Mouse (Mus musculus) forebrain, embryonic 15.5 days (tissue): ENCODE data around the gene Dmrt3. TPM values are rescaled to one million over a fixed set of nuclear protein-coding genes. Genes with fewer than 3 reads are reported as not detected.

ENCODE experiments used
- ATAC-seq: fragments of 200-750 bp; cut with Nextera tagmentation; replicated peaks from 2 replicates; pipeline ENCODE4 v1.8.0; 2017; ENCODE audit warnings: mild to moderate bottlenecking, moderate TSS enrichment, moderate library complexity
- H3K27ac ChIP-seq: fragments of 300-500 bp; sonication (generic); replicated peaks from 2 replicates; pipeline ENCODE4 v1.5.1; 2015; ENCODE audit warnings: mild to moderate bottlenecking, inconsistent platforms
- H3K27me3 ChIP-seq: fragments of 300-500 bp; sonication (generic); 2 replicates; pipeline ENCODE4 v1.6.1; 2015; ENCODE audit warnings: inconsistent platforms
- H3K36me3 ChIP-seq: fragments of 300-500 bp; sonication (generic); 2 replicates; pipeline ENCODE4 v1.6.1; 2015; ENCODE audit warnings: mild to moderate bottlenecking, inconsistent platforms
- H3K4me1 ChIP-seq: fragments of 300-500 bp; sonication (generic); 2 replicates; pipeline ENCODE4 v1.6.1; 2015; ENCODE audit warnings: inconsistent platforms
- H3K4me2 ChIP-seq: fragments of 300-500 bp; sonication (generic); replicated peaks from 2 replicates; pipeline ENCODE4 v1.6.1; 2015; ENCODE audit warnings: mild to moderate bottlenecking, inconsistent platforms
- H3K4me3 ChIP-seq: fragments of 300-500 bp; sonication (generic); 2 replicates; pipeline ENCODE4 v1.5.1; 2015; ENCODE audit warnings: mild to moderate bottlenecking, inconsistent platforms
- H3K9ac ChIP-seq: fragments of 300-500 bp; sonication (generic); replicated peaks from 2 replicates; pipeline ENCODE4 v1.6.1; 2015; ENCODE audit warnings: mild to moderate bottlenecking, inconsistent platforms
- H3K9me3 ChIP-seq: fragments of 300-500 bp; sonication (generic); 2 replicates; pipeline ENCODE4 v1.6.1; 2016; ENCODE audit warnings: inconsistent platforms
- WGBS: fragments of 180-500 bp; shearing (Covaris S2); methylation state at CpG from one replicate; pipeline ENCODE4 v1.1.7; 2015; ENCODE audit warnings: mixed read lengths; 5-methylcytosine and 5-hydroxymethylcytosine counted together
- polyA plus RNA-seq: library from polyadenylated mRNA; unstranded; fragments of >200 nt; fragmentation: Nextera tagmentation; extraction: Ambion mirVana; gene quantifications from 2 replicates; pipeline ENCODE4 v1.2.1, GENCODE M21; 2015

The Dmrt3 gene
- polyA plus RNA-seq, 1 experiment from 2014 or later: 3.1 TPM

DNA sequence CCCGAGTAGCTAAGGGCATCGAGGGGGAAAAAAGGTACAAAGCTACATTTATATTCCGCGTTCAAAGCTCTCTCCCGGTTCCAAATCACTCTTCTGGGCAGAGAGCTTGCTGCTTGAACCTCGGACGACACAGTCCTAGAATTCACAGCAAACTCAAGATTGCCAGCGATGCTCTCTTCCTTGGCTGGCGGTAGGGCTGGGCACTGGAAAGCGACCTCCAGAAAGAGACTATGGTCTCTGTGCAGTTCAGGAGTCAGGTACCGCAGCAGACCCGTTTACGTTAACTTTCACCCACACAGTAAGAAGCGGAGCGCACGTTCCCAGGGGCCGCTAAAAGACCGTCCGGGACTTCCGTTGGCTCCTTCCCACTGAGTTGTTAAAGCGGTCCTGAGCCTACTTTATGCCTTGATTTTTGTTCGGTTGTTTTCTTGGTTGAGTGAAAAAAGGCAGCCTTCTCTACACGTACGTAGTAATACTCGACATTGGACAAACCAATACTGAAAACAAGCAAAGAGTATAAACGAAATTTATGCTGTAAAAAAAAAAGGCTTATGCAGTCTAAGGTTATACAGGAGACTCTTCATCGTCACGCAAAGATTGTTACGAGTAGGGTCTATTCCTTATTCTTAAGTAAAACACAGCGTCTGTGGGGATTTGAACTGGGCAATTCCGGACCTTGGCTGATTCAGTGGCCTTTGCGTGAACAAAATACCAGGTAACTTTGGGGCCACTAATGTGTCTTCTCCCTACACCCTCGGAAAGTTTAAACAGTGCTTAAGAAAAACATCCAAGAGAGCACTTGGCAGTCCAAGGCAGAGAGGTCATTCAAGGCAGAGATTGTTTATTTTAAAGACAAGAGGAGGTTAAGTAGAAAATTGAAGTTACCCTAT, 895 bp upstream of the Dmrt3 start:
- 0 out of 2 replicates have a peak overlapping the region, but pooled peaks have one; percentile 16 for H3K27ac ChIP-seq

DNA sequence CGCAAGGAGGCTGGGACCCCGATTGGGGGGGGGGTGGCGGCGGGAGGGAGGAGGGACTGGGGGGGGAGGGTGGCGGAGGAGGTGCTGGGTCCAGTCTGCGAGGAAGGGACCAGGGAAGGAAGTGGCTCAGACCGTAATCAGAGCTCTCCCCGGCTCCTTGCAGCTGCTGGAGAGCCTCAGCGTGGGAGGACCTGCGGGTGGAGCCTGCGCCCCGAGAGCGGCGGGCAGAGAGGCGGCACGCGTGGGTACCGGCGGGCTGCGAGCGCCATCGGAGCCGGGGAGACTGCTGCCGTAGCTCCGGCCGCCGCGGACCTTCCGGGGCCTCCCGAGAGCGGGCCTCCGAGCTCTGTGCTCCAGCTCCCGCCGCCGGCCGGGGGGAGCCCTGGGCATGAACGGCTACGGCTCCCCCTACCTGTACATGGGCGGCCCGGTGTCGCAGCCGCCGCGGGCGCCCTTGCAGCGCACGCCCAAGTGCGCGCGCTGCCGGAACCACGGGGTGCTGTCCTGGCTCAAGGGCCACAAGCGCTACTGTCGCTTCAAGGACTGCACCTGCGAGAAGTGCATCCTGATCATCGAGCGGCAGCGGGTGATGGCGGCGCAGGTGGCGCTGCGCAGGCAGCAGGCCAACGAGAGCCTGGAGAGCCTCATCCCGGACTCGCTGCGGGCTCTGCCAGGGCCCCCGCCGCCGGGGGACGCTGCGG, 460 bp downstream of the Dmrt3 start:
- Histone ChIP-seq H3K9ac (peak overlapping the region; percentile 56), H3K4me2 (peak overlapping the region; percentile 72), H3K4me3 (peak overlapping the region; percentile 52), H3K27ac (peak overlapping the region; percentile 68), H3K36me3 (no peaks in the 10 kb centered on the region), H3K4me1 (peaks cover 47% of the 10 kb centered on the region), H3K9me3 (no peaks in the 10 kb centered on the region), H3K27me3 (peaks cover 63% of the 10 kb centered on the region)
- peak; percentile 69 for ATAC-seq
- WGBS: under 1% methylated on average over 65 of the region's 71 CpGs

More for the DNA sequence above, 895 bp upstream of the Dmrt3 start:
- peak overlapping the region; percentile 72 for H3K4me2 ChIP-seq
- H3K27me3 ChIP-seq: peaks cover 64% of the 10 kb centered on the region
- peaks cover 47% of the 10 kb centered on the region for H3K4me1 ChIP-seq
- no peak for ATAC-seq
- H3K9me3 ChIP-seq: no peaks in the 10 kb centered on the region
- H3K4me3 ChIP-seq: peak overlapping the region; percentile 52
- H3K36me3 ChIP-seq: no peaks in the 10 kb centered on the region
- no peak overlapping the region for H3K9ac ChIP-seq
- WGBS: 3% methylated on average over 33 of the region's 33 CpGs

DNA sequence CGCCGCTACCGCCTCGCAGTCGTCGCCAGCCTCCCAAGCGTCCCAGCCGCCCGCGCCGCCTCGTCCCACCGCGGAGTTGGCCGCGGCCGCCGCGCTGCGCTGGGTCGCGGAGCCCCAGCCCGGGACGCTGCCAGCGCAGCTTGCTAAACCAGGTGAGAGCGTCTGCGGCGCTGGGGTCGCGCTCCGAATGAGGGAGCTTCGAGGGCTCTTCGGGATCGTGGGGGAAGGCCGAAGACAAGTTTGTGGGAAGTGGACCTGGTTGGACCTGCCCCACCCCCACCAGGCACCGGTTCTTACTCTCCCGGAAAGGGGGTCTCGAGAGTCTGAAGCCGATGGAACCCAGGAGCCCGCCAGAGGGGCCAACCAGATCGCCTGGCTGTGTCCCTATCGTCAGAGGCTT, 1.0 kb downstream of the Dmrt3 start:
- no peaks in the 10 kb centered on the region for H3K36me3 ChIP-seq
- H3K27ac ChIP-seq: peak overlapping the region; percentile 68
- WGBS: under 1% methylated on average over 42 of the region's 42 CpGs
- peak overlapping the region; percentile 72 for H3K4me2 ChIP-seq
- H3K4me3 ChIP-seq: peak overlapping the region; percentile 52
- peaks cover 42% of the 10 kb centered on the region for H3K4me1 ChIP-seq
- H3K9me3 ChIP-seq: no peaks in the 10 kb centered on the region
- peaks cover 63% of the 10 kb centered on the region for H3K27me3 ChIP-seq
- ATAC-seq: peak; percentile 27; the same call in 1 of the 2 replicates
- H3K9ac ChIP-seq: peak overlapping the region; percentile 56

DNA sequence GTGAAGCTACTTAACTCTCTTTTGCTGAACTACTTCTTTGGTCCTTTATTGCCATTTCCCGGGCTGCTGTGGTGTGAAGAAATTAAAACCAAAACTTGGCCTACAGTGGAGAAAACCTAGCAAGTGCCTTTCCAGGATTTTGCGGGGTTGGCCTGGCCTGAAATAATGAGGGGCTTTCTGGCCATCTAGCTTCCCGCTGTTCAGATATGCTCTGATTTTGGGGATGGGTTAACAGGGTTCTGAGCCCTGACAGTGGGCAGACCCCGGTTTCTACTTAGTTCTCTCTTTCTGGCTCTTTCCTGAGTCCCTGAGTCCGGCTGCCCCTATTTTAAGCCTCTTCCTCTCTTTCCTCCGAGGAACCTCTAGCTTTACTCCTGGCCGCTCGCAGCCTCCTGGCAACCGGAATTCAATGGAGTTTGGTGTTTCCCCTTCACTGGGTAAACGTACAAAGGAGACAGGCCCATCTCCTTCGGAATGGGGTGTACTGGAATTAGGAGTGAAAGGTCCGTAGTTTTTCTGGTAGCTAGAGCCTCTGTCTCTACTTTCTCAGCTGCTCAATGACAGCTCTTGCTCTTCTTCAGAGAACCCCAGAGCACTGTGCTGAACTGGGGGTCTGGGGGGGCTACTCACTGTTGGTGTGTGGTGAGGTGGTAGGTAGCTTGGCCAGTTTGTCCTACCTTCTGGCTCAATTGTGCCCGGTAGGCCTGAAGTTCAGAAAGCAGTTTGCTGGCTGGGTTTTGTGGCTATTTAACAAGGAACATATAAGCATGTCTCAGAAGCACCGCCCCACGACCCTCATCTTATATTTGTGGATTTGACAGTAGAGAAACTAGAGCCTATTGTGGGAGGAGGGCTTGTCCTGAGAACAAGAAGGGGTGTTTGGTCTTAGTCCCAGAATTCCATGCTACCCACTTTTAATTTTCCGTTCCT, 2.0 kb downstream of the Dmrt3 start:
- Histone ChIP-seq H3K36me3 (no peaks in the 10 kb centered on the region), H3K27me3 (peaks cover 56% of the 10 kb centered on the region), H3K4me2 (peak overlapping the region; percentile 72), H3K9me3 (no peaks in the 10 kb centered on the region), H3K27ac (no peak overlapping the region; the same call in 1 of the 2 replicates), H3K9ac (0 out of 2 replicates have a peak overlapping the region, but pooled peaks have one; percentile 2), H3K4me3 (peak overlapping the region; percentile 52), H3K4me1 (peaks cover 33% of the 10 kb centered on the region)
- ATAC-seq: no peak
- WGBS: 4% methylated on average over 16 of the region's 16 CpGs

DNA sequence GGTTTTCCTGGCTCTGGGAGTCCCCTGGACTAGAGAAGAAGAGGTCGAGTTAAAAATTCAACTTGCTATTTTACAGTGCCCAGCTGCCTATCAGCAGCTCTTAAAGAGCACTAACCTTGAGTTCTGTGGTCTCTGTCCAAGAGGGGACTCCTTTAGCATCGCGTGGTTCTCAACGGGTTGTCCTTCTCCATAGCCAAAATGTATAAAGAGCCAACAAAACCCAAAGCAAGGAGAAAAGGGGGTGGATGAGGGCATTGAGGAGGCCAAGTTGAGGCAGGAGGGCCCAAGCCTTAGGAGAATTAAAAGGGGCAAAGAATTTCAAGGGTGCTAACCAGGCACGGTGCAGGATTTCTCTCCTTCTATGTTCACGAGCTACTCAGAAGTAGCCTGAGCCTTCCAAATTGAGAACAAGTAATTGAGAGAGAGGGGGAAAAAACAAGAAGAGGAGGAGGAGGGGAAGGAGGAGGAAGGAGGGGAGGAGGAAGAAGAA, 2.8 kb downstream of the Dmrt3 start:
- no peak overlapping the region for H3K9ac ChIP-seq
- no peaks in the 10 kb centered on the region for H3K9me3 ChIP-seq
- H3K4me1 ChIP-seq: peaks cover 28% of the 10 kb centered on the region
- H3K27me3 ChIP-seq: peaks cover 56% of the 10 kb centered on the region
- no peak overlapping the region for H3K27ac ChIP-seq
- peak overlapping the region; percentile 5; the same call in 1 of the 2 replicates for H3K4me3 ChIP-seq
- no peak for ATAC-seq
- WGBS: 6% methylated on average over 6 of the region's 6 CpGs
- H3K4me2 ChIP-seq: peak overlapping the region; percentile 7; the same call in 1 of the 2 replicates
- no peaks in the 10 kb centered on the region for H3K36me3 ChIP-seq

DNA sequence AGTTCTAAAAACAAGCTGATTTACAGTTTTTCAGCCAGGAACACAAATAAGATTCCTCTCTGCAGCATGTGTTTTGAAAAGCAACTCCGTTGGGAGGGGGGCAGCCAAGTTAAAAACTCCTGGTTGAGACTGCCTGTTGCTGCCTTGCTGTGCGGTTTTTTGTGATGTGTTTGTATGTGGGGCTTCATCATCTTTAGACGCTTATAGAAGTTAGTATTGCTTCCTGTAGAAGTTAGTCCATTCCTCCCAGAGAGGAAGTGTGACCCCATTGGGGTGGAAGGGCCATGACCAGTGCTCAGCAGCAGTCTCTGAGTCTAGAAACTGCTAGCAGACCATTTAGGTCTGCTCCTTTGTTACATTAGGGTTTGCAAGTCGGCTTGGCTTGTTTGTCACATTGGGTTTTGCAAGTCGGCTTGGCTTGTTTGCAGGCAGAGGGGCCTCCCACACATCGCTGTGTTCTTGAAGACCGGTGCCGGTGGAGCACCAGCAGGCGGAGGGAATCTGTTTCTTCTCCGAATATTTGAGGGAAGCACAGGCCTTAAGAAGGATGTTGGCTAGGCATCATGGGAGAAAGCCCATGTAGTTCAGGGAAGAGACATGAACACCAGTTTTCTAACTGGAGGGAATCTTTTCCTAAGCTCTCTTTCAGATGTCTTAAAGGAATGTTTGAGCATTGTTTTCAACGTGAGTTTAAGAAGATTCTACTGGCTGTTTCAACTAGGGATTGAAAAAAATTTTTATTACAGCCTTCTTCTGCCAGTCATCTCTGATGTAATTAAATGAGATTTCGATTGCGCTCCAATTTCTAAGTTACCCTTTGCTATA, 3.6 kb downstream of the Dmrt3 start:
- Histone ChIP-seq H3K27ac (no peak overlapping the region), H3K4me1 (peaks cover 24% of the 10 kb centered on the region), H3K9ac (no peak overlapping the region), H3K4me2 (peak overlapping the region; percentile 7), H3K9me3 (no peaks in the 10 kb centered on the region), H3K4me3 (0 out of 2 replicates have a peak overlapping the region, but pooled peaks have one; percentile 5), H3K27me3 (peaks cover 49% of the 10 kb centered on the region), H3K36me3 (no peaks in the 10 kb centered on the region)
- 7% methylated on average over 13 of the region's 13 CpGs for WGBS
- ATAC-seq: no peak

DNA sequence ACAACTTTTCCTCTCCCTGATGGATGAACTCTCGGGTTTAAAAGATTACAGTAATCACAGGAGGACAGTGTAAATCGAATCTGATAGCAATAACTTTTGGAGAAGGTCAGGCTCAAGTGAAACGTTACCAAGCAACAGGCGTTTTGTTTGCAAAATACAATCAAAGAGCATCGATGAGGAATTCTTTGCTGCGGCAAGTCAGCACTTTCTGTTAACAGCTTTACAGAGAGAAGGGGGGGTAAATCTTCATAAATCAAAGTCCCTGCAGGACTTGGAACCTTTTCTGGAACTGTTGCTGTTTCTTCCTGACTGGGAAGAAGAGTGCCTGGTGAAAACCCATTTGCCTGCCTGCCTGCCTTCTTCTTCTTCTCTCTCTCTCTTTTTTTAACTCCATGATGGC, 5.8 kb downstream of the Dmrt3 start:
- Histone ChIP-seq H3K4me1 (peaks cover 9% of the 10 kb centered on the region), H3K27me3 (peaks cover 59% of the 10 kb centered on the region), H3K9ac (no peak overlapping the region), H3K9me3 (no peaks in the 10 kb centered on the region), H3K4me2 (no peak overlapping the region), H3K27ac (no peak overlapping the region), H3K36me3 (no peaks in the 10 kb centered on the region), H3K4me3 (no peak overlapping the region)
- 36% methylated on average over 6 of the region's 6 CpGs for WGBS
- ATAC-seq: no peak

DNA sequence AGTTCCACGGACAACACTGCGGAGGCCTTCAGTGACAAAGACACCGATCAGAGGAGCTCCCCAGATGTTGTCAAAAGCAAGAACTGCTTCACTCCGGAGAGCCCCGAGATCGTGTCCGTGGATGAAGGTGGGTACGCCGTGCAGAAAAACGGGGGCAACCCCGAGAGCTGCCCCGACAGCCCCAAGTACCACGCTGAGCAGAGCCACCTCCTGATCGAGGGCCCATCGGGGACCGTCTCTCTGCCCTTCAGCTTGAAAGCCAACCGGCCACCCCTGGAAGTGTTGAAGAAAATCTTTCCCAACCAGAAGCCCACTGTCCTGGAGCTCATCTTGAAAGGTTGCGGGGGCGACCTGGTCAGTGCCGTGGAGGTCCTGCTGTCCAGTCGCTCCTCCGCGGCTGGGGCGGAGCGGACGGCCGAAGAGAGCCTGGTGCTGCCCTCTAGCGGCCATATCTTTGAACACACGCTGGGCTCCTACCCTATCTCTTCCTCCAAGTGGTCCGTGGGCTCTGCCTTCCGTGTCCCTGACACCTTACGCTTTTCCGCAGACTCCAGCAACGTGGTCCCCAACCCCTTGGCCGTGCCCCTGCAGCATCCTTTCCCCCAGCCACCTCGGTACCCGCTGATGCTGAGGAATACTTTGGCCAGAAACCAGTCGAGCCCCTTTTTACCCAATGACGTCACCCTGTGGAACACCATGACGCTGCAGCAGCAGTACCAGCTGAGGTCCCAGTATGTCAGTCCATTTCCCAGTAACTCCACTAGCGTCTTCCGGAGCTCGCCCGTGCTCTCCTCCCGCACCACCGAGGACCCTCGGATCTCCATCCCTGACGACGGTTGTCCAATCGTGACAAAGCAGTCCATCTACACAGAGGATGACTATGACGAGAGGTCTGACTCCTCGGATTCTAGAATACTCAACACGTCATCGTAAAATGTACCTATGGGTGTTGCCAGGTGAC, 12.5 kb downstream of the Dmrt3 start:
- 40% methylated on average over 54 of the region's 54 CpGs for WGBS
- peak; percentile 70 for ATAC-seq
- H3K4me2 ChIP-seq: peak overlapping the region; percentile 51
- no peaks in the 10 kb centered on the region for H3K9me3 ChIP-seq
- peaks cover 32% of the 10 kb centered on the region; the same call in 1 of the 2 replicates for H3K27me3 ChIP-seq
- H3K9ac ChIP-seq: peak overlapping the region; percentile 28; the same call in 1 of the 2 replicates
- no peaks in the 10 kb centered on the region for H3K36me3 ChIP-seq
- peak overlapping the region; percentile 39 for H3K4me3 ChIP-seq
- H3K4me1 ChIP-seq: peaks cover 9% of the 10 kb centered on the region
- H3K27ac ChIP-seq: no peak overlapping the region

DNA sequence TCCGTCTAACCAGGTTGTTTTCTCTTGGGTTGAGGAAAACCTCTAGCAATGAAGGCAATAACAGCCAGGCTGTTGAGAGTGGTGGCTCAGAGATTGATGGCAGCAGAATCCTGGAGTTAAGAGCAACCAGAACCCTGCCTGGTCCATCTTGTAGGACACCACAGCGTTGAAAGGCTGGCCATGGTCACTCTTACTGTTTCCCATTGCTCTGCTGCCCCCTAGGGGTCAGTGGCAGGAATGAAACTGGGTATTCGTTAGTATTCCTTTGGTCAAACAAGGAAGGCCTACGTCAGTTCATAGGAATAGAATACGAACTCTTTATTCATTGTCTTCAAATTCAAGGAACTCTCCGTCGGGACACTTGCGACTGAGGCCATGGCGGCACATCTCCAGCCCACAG, 18.4 kb downstream of the Dmrt3 start:
- no peaks in the 10 kb centered on the region for H3K4me1 ChIP-seq
- 0 out of 2 replicates have a peak, but pooled peaks have one; percentile 41 for ATAC-seq
- no peaks in the 10 kb centered on the region for H3K9me3 ChIP-seq
- 11% methylated on average over 9 of the region's 9 CpGs for WGBS
- H3K9ac ChIP-seq: no peak overlapping the region
- 0 out of 2 replicates have a peak, but pooled peaks cover 9% of the 10 kb centered on the region for H3K27me3 ChIP-seq
- no peaks in the 10 kb centered on the region for H3K36me3 ChIP-seq
- no peak overlapping the region for H3K27ac ChIP-seq
- no peak overlapping the region for H3K4me3 ChIP-seq
- H3K4me2 ChIP-seq: no peak overlapping the region

DNA sequence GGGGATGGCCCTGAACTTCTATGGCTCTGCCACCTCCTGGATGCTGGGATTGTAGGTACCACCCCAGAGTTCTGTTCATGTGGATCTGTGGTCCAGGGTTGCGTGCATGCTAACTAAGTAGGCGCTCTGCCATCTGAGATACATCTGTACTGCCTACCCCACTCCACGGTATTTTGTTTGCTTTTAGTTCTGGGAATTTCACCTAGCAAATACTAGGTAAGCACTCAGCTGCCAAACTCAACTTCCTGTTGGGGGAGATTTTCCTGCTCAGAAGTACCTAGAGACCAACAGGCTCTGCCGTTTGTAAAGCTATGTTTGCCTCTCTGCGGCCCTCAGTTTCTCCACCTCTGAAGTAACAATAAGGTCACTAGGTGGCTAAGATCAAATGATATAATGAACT, 25.0 kb downstream of the Dmrt3 start:
- Histone ChIP-seq H3K27ac (no peak overlapping the region), H3K4me3 (peak overlapping the region; percentile 43; the same call in 1 of the 2 replicates)

More for the DNA sequence above, 25.0 kb downstream of the Dmrt3 start:
- Histone ChIP-seq H3K36me3 (no peaks in the 10 kb centered on the region), H3K4me1 (no peaks in the 10 kb centered on the region), H3K27me3 (no peaks in the 10 kb centered on the region), H3K9ac (no peak overlapping the region), H3K4me2 (no peak overlapping the region), H3K9me3 (no peaks in the 10 kb centered on the region)
- whole genome bisulfite sequencing: 87% methylated on average over 5 of the region's 5 CpGs
- ATAC-seq: no peak
